Mouse (Mus musculus): ENCODE data around the gene Aagab.
A peak's percentile ranks its signal among the peaks of the same experiment; 100 is the strongest.

Aagab gene

GRCm38 (mm10) chr9:63672797-63673493 is 70.5 kb downstream of the Aagab start:
- no peak for DNase-seq (ENCODE audit: low read depth in 1 of 2, low spot score in 2 of 2)

- no peak for DNase-seq (ENCODE audit: low read depth in 1 of 2, low spot score in 2 of 2)
Observed at GRCm38 (mm10) chr9:63673494-63673805, 71.0 kb downstream of the Aagab start.

GRCm38 (mm10) chr9:63674613-63675012 is 72.2 kb downstream of the Aagab start:
- no peak for DNase-seq (ENCODE audit: low read depth in 1 of 2, low spot score in 2 of 2)

GRCm38 (mm10) chr9:63677621-63678020 is 75.2 kb downstream of the Aagab start:
- DNase-seq (ENCODE audit: low read depth in 1 of 2, low spot score in 2 of 2) = no peak

- DNase-seq (ENCODE audit: low read depth in 1 of 2, low spot score in 2 of 2) = no peak
Observed at GRCm38 (mm10) chr9:63678076-63678475, 75.6 kb downstream of the Aagab start.

- DNase-seq (ENCODE audit: low read depth in 1 of 2, low spot score in 2 of 2) = no peak
Observed at GRCm38 (mm10) chr9:63682301-63682700, 79.8 kb downstream of the Aagab start.

GRCm38 (mm10) chr9:63682943-63683342 is 80.5 kb downstream of the Aagab start:
- no peak for DNase-seq (ENCODE audit: low read depth in 1 of 2, low spot score in 2 of 2)

GRCm38 (mm10) chr9:63684277-63684676 is 81.8 kb downstream of the Aagab start:
- DNase-seq (ENCODE audit: low read depth in 1 of 2, low spot score in 2 of 2) = peak; percentile 14 to 32

GRCm38 (mm10) chr9:63685352-63685751 is 82.9 kb downstream of the Aagab start:
- DNase-seq (ENCODE audit: low read depth in 1 of 2, low spot score in 2 of 2) = no peak

GRCm38 (mm10) chr9:63687413-63688015 is 85.1 kb downstream of the Aagab start:
- DNase-seq (ENCODE audit: low read depth in 1 of 2, low spot score in 2 of 2) = no peak

GRCm38 (mm10) chr9:63690511-63690910 is 88.1 kb downstream of the Aagab start:
- no peak for DNase-seq (ENCODE audit: low read depth in 1 of 2, low spot score in 2 of 2)

GRCm38 (mm10) chr9:63691960-63692359 is 89.5 kb downstream of the Aagab start:
- no peak for DNase-seq (ENCODE audit: low read depth in 1 of 2, low spot score in 2 of 2)

All from monocyte, adult 2 months (primary cell).